Mouse (Mus musculus): ENCODE data around the gene Hcfc1r1. TPM values are rescaled to one million over a fixed set of nuclear protein-coding genes. Genes with fewer than 3 reads are reported as not detected.

The Hcfc1r1 gene
- polyA plus RNA-seq, 1 experiment from 2014 or later = 65.5 TPM

DNA sequence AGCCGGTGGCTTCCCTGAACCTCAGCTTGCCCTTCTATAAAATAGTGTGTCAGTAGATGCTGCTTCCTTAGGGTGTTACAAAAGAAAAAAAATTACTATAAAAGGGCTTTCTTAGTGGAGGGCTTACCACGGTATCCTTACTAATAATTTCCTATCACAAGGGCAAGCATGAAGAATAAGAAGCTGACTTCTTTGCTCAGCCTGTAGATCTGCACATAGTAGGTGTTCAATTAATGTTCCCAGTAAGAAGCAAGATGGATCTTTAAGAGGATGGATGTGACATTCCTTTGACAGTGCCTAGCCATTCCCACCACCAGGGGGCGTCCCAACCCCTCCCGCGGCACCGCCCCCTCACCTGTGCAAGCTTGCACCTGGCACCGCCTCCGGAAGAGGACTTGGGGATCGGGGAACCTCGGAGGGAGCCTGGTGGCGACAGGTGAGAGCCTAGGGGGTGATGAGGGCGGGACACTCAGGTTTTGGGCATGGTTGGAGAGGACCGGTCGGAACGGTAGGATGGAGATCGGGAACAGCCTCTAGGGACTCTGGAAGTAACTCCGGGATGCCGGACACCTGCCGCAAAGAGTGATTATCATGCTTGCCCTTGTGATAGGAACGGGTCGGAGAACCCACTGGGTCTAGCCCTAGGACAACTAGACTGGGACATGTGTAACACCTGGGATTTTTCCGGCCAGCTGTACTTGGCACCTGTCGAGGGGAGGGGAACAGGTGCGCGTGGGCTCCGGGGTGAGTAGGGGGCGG is 13.1 kb upstream of the Hcfc1r1 start, which contains the start of gene Bicdl2:
Gene Bicdl2, plus strand, starts transcription at position 390 of the 759 bp plus-strand sequence.
- no peaks in the 10 kb centered on the region for H3K9me3 ChIP-seq (replicated peaks)
- no peaks in the 10 kb centered on the region for H3K4me1 ChIP-seq
- H3K4me3 ChIP-seq = no peak within 1 kb of the TSS
- no peak within 1 kb of the TSS for H3K27ac ChIP-seq
- H3K27me3 ChIP-seq = peaks cover 49% of the 10 kb centered on the region
- H3K36me3 ChIP-seq = no peaks in the 10 kb centered on the region
- 7% methylated on average over 27 of the region's 27 CpGs for WGBS
- no peak for ATAC-seq (ENCODE audit: low FRiP score)
- 0 out of 2 replicates have a peak within 1 kb of the TSS, but pooled peaks have one; percentile 3 for H3K4me2 ChIP-seq (replicated peaks)
- no peak within 1 kb of the TSS for H3K9ac ChIP-seq

DNA sequence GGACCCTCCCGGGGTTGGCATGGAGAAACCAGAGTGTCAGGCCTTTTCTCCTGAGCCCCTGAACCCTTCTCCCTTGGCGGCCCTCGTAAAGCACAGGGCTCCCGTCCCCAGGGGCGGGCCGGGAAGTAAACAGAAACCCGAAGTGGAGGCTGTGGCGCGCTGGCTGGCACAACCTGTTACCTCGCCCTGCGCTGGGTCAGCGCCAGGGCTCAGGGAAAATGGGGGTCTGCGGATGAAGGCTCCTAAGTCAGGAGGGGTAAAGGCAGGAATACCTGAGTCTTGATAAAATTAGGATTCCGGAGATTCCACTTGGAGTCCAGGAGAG is 12.6 kb upstream of the Hcfc1r1 start:
- Histone ChIP-seq H3K36me3 (no peaks in the 10 kb centered on the region), H3K4me1 (no peaks in the 10 kb centered on the region), H3K4me2 (replicated peaks) (0 out of 2 replicates have a peak overlapping the region, but pooled peaks have one; percentile 3), H3K9ac (no peak overlapping the region), H3K27me3 (peaks cover 49% of the 10 kb centered on the region), H3K4me3 (no peak overlapping the region), H3K27ac (no peak overlapping the region), H3K9me3 (replicated peaks) (no peaks in the 10 kb centered on the region)
- 3% methylated on average over 14 of the region's 14 CpGs for WGBS
- ATAC-seq (ENCODE audit: low FRiP score) = no peak

- H3K4me1 ChIP-seq = no peaks in the 10 kb centered on the region
- no peak overlapping the region for H3K27ac ChIP-seq
- WGBS = 2% methylated on average over 9 of the region's 9 CpGs
- no peak for ATAC-seq (ENCODE audit: low FRiP score)
- H3K9me3 ChIP-seq (replicated peaks) = no peaks in the 10 kb centered on the region
- no peak overlapping the region for H3K9ac ChIP-seq
- no peak overlapping the region for H3K4me3 ChIP-seq
- peaks cover 5% of the 10 kb centered on the region; the same call in 1 of the 2 replicates for H3K36me3 ChIP-seq
- H3K4me2 ChIP-seq (replicated peaks) = no peak overlapping the region
- H3K27me3 ChIP-seq = peaks cover 49% of the 10 kb centered on the region
Observed at GRCm38 (mm10) chr17:23661526-23661925, 11.9 kb upstream of the Hcfc1r1 start.

GRCm38 (mm10) chr17:23664556-23665021 is 8.8 kb upstream of the Hcfc1r1 start:
- H3K4me3 ChIP-seq = no peak overlapping the region
- WGBS = 6% methylated on average over 5 of the region's 5 CpGs
- peaks cover 33% of the 10 kb centered on the region for H3K36me3 ChIP-seq
- H3K27ac ChIP-seq = no peak overlapping the region
- ATAC-seq (ENCODE audit: low FRiP score) = no peak
- H3K4me2 ChIP-seq (replicated peaks) = no peak overlapping the region
- H3K9me3 ChIP-seq (replicated peaks) = no peaks in the 10 kb centered on the region
- H3K27me3 ChIP-seq = peaks cover 38% of the 10 kb centered on the region
- no peaks in the 10 kb centered on the region for H3K4me1 ChIP-seq
- H3K9ac ChIP-seq = no peak overlapping the region

GRCm38 (mm10) chr17:23665511-23665910 is 7.9 kb upstream of the Hcfc1r1 start:
- 78% methylated on average over 14 of the region's 14 CpGs for WGBS
- no peak overlapping the region for H3K9ac ChIP-seq

DNA sequence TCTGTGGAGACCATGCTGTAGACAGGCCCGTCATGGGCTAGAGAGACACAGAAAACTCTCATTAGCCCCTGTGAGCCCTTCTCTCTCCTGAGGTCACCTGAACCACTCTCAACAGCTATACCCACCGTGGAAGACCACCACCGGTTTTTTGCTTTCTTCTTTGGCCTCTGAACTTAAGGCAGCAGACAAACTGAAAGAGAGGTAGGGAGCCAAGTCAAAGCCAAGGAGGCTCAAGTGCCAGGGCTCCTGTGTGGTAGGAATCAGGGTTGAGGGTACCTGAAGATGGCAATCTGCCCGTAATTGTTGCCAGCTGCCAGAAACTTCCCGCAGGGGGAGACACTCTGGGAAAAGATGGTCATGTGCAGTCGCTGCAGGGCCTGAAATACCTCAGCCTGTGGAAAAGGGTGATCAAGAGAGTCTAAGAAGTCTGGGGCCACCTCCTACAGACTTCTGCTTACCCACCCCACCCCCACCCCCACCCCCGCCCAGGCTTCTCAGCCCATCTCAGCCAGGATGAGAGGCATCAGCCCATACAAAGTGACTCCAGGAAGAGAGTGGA is 2.8 kb upstream of the Hcfc1r1 start:
- no peak overlapping the region for H3K9ac ChIP-seq
- H3K36me3 ChIP-seq = peaks cover 44% of the 10 kb centered on the region
- H3K27ac ChIP-seq = no peak overlapping the region
- no peak overlapping the region for H3K4me3 ChIP-seq
- H3K9me3 ChIP-seq (replicated peaks) = no peaks in the 10 kb centered on the region
- peaks cover 16% of the 10 kb centered on the region for H3K4me1 ChIP-seq
- no peak overlapping the region for H3K4me2 ChIP-seq (replicated peaks)
- 92% methylated on average over 7 of the region's 7 CpGs for WGBS
- no peak for ATAC-seq (ENCODE audit: low FRiP score)
- peaks cover 13% of the 10 kb centered on the region for H3K27me3 ChIP-seq

More at GRCm38 (mm10) chr17:23665511-23665910, 7.9 kb upstream of the Hcfc1r1 start:
- ATAC-seq (ENCODE audit: low FRiP score) = no peak
- Histone ChIP-seq H3K4me2 (replicated peaks) (no peak overlapping the region), H3K27me3 (peaks cover 28% of the 10 kb centered on the region), H3K27ac (no peak overlapping the region), H3K4me1 (no peaks in the 10 kb centered on the region), H3K9me3 (replicated peaks) (no peaks in the 10 kb centered on the region), H3K4me3 (no peak overlapping the region), H3K36me3 (peaks cover 42% of the 10 kb centered on the region)

DNA sequence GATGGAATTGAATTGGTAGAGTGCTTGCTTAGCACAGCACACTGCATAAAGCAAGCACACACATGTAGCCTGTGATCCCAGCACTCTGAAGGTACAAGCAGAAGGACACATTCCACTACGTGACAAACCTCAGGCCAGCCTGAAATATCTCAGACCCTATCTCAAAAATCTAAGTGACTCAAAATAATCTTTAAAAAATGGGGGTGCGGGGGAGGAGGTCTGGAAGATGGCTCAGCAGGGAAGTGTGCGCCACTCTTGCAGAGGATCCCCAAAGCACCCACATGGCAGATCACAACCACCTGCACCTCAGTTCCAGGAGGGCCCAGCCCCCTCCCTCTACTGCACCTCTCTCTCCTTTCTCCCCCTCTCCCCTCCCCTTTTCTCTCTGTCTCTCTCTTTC is 1.9 kb upstream of the Hcfc1r1 start:
- Histone ChIP-seq H3K27me3 (peaks cover 22% of the 10 kb centered on the region), H3K4me3 (no peak overlapping the region), H3K36me3 (peaks cover 40% of the 10 kb centered on the region), H3K4me1 (peaks cover 26% of the 10 kb centered on the region), H3K27ac (no peak overlapping the region), H3K4me2 (replicated peaks) (no peak overlapping the region), H3K9ac (no peak overlapping the region), H3K9me3 (replicated peaks) (no peaks in the 10 kb centered on the region)
- 93% methylated on average over 3 of the region's 3 CpGs for WGBS
- no peak for ATAC-seq (ENCODE audit: low FRiP score)

DNA sequence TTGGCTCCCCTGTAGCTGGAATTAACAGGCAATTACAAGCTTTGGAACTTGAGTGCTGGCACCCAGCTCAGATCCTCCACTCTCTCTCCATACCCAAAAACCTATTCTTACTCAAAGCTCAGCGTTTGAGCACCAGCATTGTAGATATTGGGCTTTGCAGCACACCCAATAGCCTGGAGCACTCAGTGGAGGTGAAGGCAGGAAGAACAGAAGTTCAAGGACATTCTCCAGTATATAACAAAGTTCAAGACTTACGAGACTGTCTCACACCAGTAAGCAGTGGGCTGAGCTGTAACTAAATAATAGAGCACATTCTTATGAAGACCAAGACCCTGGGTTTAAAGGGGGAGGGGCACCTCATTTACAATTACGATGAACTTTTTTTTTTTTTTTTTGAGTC is 635 bp upstream of the Hcfc1r1 start:
- H3K9ac ChIP-seq = no peak overlapping the region
- WGBS = 70% methylated on average over 3 of the region's 3 CpGs
- peak overlapping the region; percentile 57 for H3K4me3 ChIP-seq
- H3K36me3 ChIP-seq = peaks cover 29% of the 10 kb centered on the region
- peaks cover 30% of the 10 kb centered on the region for H3K27me3 ChIP-seq
- peak overlapping the region; percentile 75 for H3K4me2 ChIP-seq (replicated peaks)
- no peak overlapping the region for H3K27ac ChIP-seq
- no peak for ATAC-seq (ENCODE audit: low FRiP score)
- no peaks in the 10 kb centered on the region for H3K9me3 ChIP-seq (replicated peaks)
- H3K4me1 ChIP-seq = peaks cover 30% of the 10 kb centered on the region

DNA sequence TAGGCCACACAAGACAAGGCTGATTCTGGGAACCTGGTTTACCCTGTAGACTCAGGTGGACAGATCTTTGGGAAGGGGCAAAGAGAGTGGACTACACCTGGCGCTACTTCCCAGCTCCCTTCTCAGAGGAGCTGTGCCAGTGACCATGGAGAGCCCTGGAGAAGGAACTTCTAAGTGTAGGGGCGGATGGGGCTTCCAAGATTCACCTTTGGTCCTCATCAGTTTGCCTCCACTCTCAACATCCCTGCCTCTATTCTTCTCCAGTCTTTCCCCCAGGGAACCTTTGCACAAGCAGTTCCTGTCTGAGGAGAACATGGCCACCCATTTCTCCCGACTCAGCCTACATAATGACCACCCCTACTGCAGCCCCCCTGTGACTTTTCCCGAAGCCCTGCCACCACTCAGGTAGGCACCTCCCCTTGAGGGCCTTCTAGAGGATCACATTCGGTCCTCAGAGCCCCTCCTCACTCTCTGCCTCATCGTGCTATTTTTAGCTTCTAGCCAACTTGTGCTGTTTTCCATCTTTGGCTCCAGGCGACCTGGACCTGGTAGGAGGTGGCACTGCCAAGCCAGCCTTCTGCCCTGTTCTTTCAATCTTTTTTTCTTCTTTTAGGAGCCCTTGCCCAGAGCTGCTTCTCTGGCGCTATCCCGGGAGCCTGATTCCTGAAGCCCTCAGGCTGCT is 1.0 kb downstream of the Hcfc1r1 start:
- 44% methylated on average over 9 of the region's 9 CpGs for WGBS
- Histone ChIP-seq H3K4me2 (replicated peaks) (peak overlapping the region; percentile 75), H3K4me3 (peak overlapping the region; percentile 57), H3K9ac (peak overlapping the region; percentile 72), H3K36me3 (peaks cover 14% of the 10 kb centered on the region), H3K27ac (no peak overlapping the region), H3K4me1 (peaks cover 34% of the 10 kb centered on the region), H3K9me3 (replicated peaks) (no peaks in the 10 kb centered on the region), H3K27me3 (peaks cover 45% of the 10 kb centered on the region)
- no peak; the same call in 1 of the 2 replicates for ATAC-seq (ENCODE audit: low FRiP score)

DNA sequence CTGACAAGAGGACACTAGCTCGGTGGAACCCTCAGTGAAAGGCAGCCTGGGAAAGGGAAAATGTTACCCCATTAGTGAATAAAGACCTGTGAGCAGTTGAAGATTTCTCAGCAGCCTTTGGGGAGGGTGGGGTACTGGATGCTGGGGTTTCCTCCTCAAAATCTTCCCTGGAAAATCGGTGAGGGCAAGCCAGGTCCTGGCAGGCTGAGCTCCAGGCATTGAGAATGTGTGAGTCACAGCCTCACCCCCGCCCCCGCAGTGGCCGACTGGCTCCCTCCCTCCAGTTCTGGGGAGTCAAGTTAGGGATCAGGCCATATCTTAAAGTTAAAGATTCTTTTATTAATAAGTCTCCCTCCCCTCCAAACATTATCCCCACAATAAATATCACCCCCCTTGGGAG is 1.7 kb downstream of the Hcfc1r1 start:
- peaks cover 52% of the 10 kb centered on the region for H3K27me3 ChIP-seq
- H3K4me3 ChIP-seq = no peak overlapping the region
- no peak for ATAC-seq (ENCODE audit: low FRiP score)
- peaks cover 6% of the 10 kb centered on the region for H3K36me3 ChIP-seq
- H3K9me3 ChIP-seq (replicated peaks) = no peaks in the 10 kb centered on the region
- no peak overlapping the region for H3K27ac ChIP-seq
- H3K4me2 ChIP-seq (replicated peaks) = no peak overlapping the region
- peaks cover 36% of the 10 kb centered on the region for H3K4me1 ChIP-seq
- WGBS = 42% methylated on average over 5 of the region's 5 CpGs
- no peak overlapping the region for H3K9ac ChIP-seq

- H3K4me1 ChIP-seq = peaks cover 36% of the 10 kb centered on the region
- peak overlapping the region; percentile 35 for H3K4me3 ChIP-seq
- WGBS = 11% methylated on average over 15 of the region's 15 CpGs
- no peaks in the 10 kb centered on the region for H3K9me3 ChIP-seq (replicated peaks)
- H3K27ac ChIP-seq = no peak overlapping the region
- H3K36me3 ChIP-seq = peaks cover under 1% of the 10 kb centered on the region; the same call in 1 of the 2 replicates
- H3K4me2 ChIP-seq (replicated peaks) = peak overlapping the region; percentile 91
- peaks cover 58% of the 10 kb centered on the region for H3K27me3 ChIP-seq
- peak overlapping the region; percentile 54 for H3K9ac ChIP-seq
- no peak for ATAC-seq (ENCODE audit: low FRiP score)
Observed at GRCm38 (mm10) chr17:23675564-23676281, 2.3 kb downstream of the Hcfc1r1 start.

All from hindbrain, embryonic 12.5 days (tissue).